Mouse (Mus musculus): ENCODE measurements around the gene Mc1r.
"Not testable (repeated sequence)": the region's sequence is repeated elsewhere in the genome, so short reads cannot be mapped to it uniquely, and the experiment has no call there.

GRCm38 (mm10) chr8:123451747-123452146 lies 44.8 kb downstream of the Mc1r start:
- not testable (repeated sequence) for TF ChIP-seq CTCF (IDR thresholded peaks at IDR 0.05; ENCODE audit: low read depth, low read length); GATA1 (IDR thresholded peaks at IDR 0.05; ENCODE audit: borderline replicate concordance, low read length); TAL1 (conservative IDR thresholded peaks at IDR 0.05; ENCODE audit: low read depth, low read length)
